Mouse (Mus musculus): ENCODE results near the gene Podxl2.

The Podxl2 gene

DNA sequence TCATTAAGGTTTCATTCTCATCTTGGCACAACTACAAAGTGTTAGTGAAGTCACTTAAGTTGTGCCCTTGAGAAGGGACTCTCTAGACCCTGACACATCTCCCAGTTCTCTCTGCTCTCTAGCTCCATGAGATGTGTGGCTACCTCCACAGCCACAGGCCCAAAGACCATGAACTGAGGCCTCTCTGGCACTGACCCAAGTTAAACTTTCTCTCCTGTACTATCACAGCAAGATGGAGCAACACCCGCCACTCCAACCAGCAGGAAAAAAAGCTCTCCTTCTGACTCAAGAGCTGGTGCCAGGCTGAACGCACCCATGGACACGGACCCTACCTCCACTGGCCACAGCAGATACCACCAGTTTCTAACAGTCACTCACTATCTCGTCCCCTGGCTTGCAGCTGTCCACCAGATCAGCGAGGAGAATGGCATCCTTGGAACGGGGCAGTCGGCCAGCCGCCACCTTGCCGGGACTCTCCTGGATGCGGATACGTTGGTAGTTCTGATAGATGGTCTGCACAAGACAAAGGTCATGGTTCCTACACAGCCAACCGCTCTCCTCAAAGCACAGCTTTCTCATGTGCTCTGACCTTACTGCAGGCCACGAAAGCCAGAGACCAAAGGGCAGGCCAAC lies 14.7 kb upstream of the Podxl2 start:
- no peak for DNase-seq (ENCODE audit: low read depth, low spot score)

DNA sequence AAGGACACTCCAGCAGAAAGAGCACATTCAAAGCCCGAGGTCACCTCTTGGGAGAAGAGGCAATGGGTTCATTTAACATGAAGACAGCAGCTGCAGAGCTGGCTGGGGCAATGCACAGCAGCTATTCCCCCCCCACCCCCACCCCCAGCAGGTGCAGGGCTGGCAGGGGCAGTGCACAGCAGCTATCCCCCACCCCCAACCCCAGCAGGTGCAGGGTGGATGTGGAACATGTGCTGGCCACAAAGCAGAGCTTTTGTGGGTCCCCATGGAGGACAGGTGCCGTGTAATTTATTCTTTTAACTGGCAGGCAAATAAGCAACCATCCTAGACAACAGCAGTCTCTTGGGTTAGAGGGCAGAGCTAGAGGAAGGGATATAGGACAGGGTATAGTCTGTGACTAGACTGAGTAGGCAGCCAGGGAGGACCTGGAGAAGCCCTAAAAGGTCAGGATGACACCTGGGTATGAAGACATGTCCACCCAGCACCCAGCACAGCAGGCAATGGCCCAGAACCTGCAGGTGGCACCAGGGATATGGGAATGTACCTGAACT lies 11.6 kb upstream of the Podxl2 start:
- no peak for DNase-seq (ENCODE audit: low read depth, low spot score)

DNA sequence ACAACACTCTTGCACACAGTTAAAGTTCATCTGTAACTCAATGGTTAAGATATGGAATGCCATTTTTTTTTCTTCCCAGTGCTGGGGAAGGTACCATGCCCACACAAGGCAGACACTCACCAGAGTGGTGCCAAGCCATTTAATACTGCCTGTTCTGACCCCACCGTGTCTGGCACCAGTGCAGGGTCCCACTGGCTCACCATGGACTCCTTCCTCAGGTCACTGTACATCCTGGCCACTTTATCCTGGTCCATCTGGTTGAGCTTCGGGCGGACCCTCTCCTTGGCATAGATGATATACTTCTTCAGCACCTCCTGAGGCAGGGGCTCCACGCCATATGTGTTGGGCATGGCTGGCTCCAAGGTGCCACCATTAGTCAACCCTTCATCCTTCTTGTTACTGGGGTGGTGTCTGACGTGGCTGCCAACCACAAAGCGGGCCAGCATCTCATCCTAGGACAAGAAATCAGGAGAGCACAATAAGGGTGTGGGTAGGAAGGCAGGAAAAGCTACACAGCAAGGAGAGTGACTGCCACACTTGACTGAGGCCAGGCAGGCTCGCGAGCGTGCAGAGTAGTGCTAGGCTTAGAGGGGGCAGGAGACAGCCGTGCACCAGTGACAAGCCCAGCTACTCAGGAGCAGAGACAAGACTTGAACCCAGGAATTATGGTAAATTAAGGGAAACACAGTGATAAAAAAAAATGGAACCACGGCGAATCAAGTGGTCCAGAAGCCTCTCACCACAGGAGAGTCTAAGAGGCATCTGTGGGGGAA lies 11.0 kb upstream of the Podxl2 start:
- DNase-seq (ENCODE audit: low read depth, low spot score): no peak

DNA sequence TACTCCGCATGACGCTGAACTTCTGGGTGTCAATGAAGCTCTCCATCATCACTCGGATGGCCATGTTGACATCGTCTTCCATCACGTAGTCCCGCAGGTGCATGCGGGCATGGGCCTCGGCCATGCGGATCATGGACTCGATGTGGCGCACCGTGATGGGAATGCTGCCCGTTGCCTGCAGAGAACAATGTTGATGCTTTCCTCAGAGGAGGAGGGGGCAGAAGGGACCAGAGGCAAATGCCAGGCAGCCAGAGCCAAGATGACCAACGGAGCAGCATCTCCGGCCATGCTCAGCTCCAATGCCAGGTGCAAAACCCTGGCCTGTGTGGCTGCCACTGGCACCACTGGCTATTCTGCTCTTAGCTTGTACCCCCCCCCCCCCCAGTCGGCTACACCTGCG lies 9.8 kb upstream of the Podxl2 start:
- DNase-seq (ENCODE audit: low read depth, low spot score): no peak

DNA sequence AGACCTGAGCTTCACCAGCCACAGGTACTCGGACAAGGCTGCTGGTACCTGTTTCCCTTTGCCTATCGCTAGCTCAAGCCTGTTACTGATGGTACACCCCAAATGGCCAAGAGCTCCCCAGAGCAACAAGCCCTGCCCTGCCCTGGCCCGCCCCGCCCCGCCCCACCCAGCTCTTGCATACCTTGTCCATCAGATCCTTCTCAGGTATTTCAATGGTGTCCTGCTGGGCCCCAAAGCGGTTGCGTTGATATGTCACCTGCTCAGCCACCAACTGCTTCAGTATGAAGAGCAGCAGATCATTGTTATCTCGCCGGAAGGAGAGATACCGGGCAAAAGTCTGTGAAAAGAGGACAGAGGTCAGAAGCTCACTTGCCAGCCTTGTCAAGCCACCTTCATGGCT lies 9.4 kb upstream of the Podxl2 start:
- no peak for DNase-seq (ENCODE audit: low read depth, low spot score)

DNA sequence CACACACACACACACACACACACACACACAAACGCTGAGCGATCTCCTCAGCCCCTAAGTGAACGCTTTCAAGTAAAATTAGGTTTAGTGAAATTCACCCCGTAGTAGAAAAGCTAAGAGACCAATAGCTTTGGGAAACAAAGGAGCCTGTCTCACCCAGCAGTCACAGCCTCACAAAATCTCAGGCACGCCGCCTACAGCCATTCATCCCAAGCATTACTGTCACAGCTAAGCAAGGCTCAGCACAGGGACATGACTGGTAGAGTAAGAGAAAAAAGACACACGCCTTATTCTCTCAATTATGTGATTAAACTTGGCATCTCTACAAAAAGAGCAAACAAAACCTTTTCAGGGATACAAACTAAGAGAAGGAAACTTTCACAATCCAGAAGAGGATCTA lies 6.5 kb upstream of the Podxl2 start:
- no peak for DNase-seq (ENCODE audit: low read depth, low spot score)

DNA sequence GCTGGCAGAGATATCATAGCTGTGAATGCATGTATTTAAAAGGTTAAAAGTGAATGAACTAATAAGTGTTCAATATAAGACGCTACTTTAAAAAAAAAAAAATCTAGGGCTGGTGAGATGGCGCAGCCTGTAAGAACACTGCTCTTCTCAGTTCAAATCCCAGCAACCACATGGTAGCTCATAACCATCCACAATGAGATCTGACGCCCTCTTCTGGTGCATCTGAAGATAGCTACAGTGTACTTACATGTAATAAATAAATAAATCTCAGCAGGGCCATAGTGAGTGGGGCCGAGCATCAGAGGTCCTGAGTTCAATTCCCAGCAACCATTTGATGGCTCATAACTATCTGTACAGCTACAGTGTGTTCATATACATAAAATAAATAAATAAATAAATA lies 4.6 kb upstream of the Podxl2 start:
- DNase-seq (ENCODE audit: low read depth, low spot score): no peak

DNA sequence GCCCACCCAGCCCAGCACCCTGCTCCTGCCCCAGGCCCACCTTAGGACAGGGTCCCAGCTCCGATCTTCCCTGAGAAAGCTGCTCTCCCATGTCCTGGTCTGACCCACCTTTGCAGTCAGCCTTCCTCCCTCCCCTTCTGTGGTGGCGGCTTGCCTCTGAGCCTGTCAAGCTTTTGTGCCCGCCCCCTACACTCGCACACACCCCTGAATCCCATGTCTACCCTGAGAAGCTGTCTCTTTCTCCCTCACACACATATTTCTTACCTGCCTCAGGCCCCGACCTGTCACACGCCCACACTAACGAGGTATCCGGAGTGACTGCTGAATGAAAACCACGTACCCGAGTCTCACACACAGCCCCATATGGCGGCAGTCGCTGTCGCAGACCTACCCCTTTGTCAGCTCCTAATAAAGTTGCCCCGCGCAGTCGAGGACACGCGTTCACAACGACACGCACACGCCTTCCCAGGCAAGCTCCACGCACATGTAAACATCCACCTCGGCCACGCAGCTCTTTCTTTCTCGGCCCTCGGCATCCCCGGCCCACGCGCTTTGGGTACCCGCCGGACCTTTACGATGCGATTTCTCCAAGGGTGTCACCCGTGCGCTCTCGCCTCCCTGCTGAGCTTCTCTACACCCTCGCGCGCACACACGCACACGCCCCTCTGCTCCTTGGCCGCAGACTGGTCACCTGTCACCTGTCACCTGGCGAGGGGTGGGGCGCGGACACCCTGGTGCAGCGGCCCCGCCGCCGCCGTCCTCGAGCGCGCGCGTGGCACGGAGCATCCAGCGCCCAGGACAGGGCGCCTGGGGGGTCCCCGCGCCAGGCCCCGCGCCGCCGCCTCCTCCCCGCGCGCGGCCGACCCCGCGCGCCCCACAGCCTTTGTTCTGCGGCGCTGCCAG lies 628 bp downstream of the Podxl2 start:
- no peak for DNase-seq (ENCODE audit: low read depth, low spot score)

DNA sequence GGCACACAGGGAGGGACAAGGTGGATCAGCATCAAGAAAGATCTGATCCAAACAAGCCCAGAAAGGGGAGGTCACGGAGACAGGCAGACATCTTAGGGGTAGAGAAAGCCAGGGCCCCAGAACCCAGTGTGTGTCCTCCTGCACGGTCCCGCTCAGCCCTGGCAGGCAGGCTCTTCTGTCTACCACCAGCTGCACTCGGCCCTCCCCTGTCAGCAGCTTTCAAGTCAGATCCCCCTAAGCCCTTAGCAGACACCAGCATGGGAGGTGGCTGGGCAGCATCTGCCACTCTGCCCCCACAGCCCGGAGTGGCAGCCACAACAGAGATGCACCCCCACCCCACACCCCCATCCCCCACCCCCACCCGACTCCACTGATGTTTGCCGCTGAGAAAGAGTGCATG lies 2.0 kb downstream of the Podxl2 start:
- no peak for DNase-seq (ENCODE audit: low read depth, low spot score)

DNA sequence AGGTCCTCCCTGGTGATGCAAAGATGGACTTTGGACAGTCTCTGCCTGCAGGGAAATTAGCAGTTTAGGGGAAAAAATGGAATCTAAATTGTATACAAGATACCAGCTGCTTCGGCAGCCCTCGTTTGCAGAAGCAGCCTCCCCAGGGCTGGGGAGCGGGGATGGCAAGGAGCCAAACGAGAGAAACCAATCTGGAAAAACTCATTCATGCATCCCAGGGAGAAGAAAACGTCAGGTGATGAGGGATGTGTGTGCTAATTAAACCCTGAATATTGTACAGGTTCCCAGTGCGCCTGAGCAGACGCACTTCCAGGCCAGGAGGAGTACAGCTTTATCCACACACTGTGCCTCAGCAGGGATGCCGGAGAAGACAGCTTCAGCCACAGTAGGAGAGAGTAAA lies 3.3 kb downstream of the Podxl2 start:
- no peak for DNase-seq (ENCODE audit: low read depth, low spot score)

DNA sequence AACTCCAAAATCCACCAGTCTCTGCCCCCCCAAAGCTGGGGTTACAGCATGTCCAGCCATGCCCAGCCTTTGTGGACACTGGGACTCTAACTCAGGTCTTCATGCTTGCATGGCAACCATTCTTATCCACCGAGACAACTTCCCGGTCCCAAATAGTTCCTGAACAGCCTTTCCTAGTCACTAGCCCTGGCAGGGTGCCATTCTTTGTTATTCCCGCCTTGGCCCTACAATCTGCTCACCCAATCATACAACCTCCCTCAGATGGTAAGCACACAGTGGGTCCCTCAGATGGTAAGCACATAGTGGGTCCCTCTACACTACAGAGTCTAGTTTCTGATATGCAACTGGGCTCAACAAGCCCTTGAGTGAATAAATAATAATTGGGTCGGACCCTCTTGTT lies 4.2 kb downstream of the Podxl2 start:
- DNase-seq (ENCODE audit: low read depth, low spot score): no peak

DNA sequence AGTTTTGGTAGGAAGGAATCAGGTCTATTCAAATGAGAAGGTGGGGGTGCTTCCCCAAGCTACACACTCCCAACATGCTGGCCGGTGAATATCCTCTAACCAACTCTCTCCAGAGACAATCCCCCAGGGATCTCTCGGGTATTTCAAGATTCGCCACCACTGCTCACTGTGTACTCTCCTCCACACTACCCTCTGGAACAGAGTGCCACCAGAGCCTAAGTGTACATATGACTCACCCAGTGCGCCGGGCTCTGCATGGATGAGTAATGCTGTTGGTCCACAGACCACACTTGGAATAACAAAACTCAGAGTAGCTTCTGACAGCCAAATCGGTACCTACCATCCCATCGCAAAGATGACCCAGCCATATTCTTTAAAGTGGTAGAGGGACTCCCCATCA lies 5.4 kb downstream of the Podxl2 start:
- no peak for DNase-seq (ENCODE audit: low read depth, low spot score)

DNA sequence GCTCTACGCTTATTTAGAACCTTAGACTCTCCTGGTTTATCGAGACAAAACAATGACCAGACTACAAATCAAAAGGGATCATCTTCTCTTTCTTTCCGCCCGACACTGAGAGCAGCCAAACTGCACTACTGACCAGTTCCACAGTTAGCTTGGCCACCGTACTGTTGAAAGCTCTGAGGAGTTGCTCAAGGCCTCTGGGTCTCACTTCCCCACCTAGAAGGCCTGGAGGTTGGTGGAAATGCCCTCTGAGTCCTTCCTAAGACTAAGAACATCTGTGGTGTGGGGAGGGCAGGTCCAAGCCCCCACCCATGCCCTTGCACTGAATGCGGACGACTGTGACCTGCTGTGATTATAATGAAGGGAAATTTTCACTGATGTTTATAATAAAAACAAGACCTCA lies 9.1 kb downstream of the Podxl2 start:
- no peak for DNase-seq (ENCODE audit: low read depth, low spot score)

DNA sequence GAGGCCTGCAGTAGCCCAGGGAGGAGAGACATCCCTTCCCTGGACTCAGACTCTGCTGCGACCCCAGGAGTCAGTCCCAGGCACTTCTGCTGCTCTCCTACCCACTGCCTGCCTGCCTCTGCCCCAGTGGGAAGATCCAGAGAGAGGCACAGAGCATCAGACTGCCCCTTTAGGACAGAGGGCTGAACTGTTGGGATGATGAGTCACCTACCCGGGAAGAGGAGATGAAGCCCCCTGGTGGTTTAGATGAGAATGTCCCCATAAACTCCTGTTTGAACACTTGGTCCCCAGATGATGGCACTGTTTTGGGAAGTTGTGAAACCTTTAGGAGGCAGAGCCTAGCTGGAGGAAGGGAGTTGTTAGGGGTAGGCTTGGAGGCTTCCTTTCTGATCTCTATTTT lies 13.9 kb downstream of the Podxl2 start:
- DNase-seq (ENCODE audit: low read depth, low spot score): no peak

DNA sequence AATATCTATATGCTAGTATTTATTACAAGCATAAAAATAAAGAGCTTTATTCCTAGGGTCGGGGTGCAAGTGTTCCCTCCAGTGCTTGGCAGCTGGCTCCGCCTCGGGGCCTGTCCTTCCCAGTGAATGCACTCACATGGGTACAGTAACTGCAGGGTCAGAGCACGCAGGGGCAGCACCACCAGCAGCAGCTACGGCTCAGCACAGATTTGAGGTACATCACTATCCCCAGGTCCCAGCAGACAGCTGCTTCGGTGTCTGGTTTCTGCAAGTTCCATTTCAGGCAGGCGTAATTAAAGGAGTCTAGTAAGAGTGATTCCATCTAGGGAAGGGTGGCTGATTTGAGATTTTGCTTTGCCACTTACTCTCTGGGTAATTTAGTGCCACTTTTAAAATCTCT lies 16.5 kb downstream of the Podxl2 start:
- DNase-seq (ENCODE audit: low read depth, low spot score): no peak

DNA sequence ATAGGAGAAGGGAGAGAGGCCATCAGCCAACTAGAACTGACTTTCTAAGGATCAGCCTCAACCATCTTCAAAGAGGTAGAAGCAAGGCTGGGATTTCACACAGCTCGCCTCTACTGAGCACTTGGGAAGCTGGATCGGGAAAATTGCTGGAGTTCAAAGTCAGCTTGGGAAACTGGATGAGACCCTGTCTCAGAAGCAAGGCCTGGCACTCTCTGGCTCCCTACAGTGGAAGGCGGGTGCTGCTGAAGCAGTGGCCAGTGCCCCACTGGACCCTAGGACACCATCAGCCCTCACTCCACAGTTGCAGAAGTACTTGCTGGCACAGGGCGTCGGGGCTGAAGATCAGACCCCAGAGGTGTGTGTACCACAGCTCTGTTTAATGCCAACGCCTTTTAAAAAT lies 17.0 kb downstream of the Podxl2 start:
- DNase-seq (ENCODE audit: low read depth, low spot score): no peak

DNA sequence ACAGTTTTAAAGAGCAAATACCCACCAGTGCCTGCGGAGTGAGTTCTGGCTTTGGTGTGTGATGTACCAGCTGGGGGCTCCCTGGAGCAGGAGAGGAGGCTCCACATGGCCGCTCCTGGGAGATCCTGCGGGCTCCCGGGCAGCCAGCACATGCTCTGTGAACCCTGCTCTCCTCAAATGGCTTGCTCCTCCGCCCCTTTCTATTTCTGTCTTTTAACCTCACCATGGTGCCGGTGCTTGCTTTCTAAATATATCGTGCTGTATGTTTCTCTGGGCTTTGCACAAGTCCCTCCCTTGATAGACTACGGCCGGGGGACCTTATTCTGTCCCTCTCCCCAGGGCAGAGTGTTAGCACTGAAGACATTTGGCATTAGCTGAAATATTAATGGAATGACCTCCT lies 17.6 kb downstream of the Podxl2 start:
- DNase-seq (ENCODE audit: low read depth, low spot score): no peak

DNA sequence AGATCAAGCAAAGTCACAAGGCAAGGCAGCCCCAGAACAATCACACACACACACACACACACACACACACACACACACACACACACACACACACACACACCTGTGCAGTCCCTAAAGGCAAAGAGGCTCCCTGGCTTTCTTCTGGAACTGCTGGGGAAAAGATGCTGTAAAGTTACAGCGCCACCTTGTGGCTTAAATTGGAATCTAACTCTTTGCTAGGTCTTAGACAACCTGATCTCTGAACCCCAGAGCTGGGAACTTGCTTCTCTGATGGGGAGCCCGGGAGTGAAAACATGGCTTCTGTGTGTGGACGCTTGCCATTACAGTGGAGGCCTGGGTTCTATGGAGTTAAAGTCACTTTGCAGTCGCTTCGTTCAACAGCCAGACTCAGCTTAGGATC lies 19.2 kb downstream of the Podxl2 start:
- no peak for DNase-seq (ENCODE audit: low read depth, low spot score)

DNA sequence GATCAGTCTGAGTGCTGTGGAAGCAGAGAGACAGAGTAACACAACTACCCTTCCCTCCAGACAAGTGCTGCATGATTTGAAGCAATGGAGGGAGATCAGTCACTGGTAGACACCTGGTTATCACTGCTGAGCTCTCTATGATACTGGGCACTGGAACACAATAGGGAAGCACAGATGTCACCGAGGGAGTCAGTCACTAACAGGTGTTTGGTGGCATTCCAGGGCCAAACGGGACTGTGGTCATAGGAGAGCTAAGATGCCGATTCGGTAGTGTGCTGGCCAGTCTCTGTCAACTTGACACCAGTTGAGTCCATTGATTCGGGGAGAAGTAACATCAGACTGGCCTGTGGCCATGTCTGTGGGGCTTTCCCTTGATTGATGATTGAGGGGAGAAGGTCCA lies 20.3 kb downstream of the Podxl2 start:
- DNase-seq (ENCODE audit: low read depth, low spot score): no peak

DNA sequence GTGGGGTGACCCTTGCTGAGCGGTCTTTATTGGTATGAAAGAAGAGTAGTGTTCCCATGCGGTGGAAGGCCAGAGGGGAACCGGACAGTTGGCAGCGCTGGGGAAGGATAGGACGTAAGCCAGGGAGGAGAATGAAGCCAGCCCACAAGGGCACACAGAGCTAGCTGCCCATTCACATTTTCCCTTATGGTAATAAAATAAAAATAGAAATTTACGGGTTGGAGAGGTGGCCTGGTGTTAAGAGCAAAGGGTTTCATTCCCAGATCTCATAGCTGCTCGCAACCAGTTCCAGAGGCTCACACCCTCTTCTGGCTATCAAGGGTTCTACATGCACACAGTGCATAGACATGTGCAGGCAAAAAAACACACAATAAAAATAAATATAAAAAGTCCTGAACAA lies 24.8 kb downstream of the Podxl2 start:
- no peak for DNase-seq (ENCODE audit: low read depth, low spot score)

DNA sequence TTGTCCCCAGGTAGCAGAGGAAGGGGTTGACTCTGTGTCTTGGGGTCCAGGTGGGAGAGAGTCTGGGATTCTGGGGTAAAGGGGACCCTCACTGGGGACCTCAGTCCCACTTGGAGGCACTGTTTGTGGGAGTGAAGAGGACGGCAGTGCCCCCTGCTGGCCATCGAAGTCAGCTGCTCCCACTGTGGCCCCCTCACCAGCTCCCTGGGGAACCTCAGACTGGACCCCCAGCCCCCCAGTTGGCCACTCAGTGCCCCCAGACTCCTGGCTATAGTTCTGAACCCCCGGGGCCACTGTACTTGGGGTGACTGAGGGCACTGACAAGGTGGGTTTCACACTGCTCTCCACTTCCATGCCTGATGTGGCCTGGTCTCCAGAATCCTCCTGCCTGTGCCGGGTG lies 25.6 kb downstream of the Podxl2 start:
- no peak for DNase-seq (ENCODE audit: low read depth, low spot score)

DNA sequence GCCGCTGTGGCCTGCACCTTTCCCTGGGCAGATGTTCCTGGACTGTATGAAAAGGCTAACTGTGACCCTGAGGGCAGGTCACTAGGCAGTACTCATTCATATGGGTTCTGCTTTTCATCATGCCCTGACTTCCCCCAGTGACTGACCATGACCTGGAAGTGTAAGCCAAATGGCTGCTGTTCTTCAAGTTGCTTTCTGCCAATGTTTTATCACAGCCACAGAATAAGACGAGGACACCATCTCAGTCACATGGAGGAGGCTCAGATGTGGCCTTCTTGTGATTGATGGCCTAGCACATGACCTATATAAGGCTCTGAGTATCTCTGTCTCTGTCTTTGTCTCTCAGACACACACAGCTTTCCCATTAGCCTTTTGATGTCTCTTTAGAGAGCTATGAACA lies 27.3 kb downstream of the Podxl2 start:
- no peak for DNase-seq (ENCODE audit: low read depth, low spot score)
